Mouse (Mus musculus) liver (tissue): ENCODE measurements around the gene Tchhl1.
A peak's percentile ranks its signal among the peaks of the same experiment; 100 is the strongest.

Experiments used
- DNase-seq: peaks from one replicate; pipeline ENCODE4 v3.0.0-alpha.2; 2020; ENCODE audit warnings: mixed read lengths

The Tchhl1 gene

GRCm38 (mm10) chr3:93505960-93506863 is 37.7 kb downstream of the Tchhl1 start:
- peak; percentile 13 for DNase-seq

- no peak for DNase-seq
Observed at GRCm38 (mm10) chr3:93506881-93507325, 38.3 kb downstream of the Tchhl1 start.

GRCm38 (mm10) chr3:93509301-93509700 is 40.7 kb downstream of the Tchhl1 start:
- no peak for DNase-seq

- no peak for DNase-seq
Observed at GRCm38 (mm10) chr3:93511036-93511435, 42.5 kb downstream of the Tchhl1 start.

GRCm38 (mm10) chr3:93511801-93512200 is 43.2 kb downstream of the Tchhl1 start:
- DNase-seq = no peak

- DNase-seq = no peak
Observed at GRCm38 (mm10) chr3:93512386-93513101, 44.0 kb downstream of the Tchhl1 start.

GRCm38 (mm10) chr3:93514628-93515027 is 46.1 kb downstream of the Tchhl1 start:
- DNase-seq = no peak

- no peak for DNase-seq
Observed at GRCm38 (mm10) chr3:93517343-93517742, 48.8 kb downstream of the Tchhl1 start.

GRCm38 (mm10) chr3:93519856-93520329 is 51.3 kb downstream of the Tchhl1 start:
- no peak for DNase-seq

- peak; percentile 64 for DNase-seq
Observed at GRCm38 (mm10) chr3:93520330-93521193, 52.0 kb downstream of the Tchhl1 start, which contains the start of gene S100a11. Gene S100a11 (plus strand): TSS chr3:93520488.
